Mouse (Mus musculus) hindlimb bud, embryonic 11.5 days (tissue): ENCODE data around the gene Ica1.

ENCODE experiments used
- DNase-seq: peaks from one replicate; pipeline ENCODE4 v3.0.0-alpha.2; 2012; ENCODE audit warnings: low read depth, low spot score; ENCODE audit errors: extremely low spot score

Ica1 gene

GRCm38 (mm10) chr6:8744273-8744785 is 34.0 kb downstream of the Ica1 start:
- DNase-seq, result no peak

- peak; percentile 69 for DNase-seq
Observed at GRCm38 (mm10) chr6:8742449-8742848, 35.8 kb downstream of the Ica1 start.

GRCm38 (mm10) chr6:8741659-8742058 is 36.6 kb downstream of the Ica1 start:
- no peak for DNase-seq

- no peak for DNase-seq
Observed at GRCm38 (mm10) chr6:8740092-8740491, 38.2 kb downstream of the Ica1 start.

- no peak for DNase-seq
Observed at GRCm38 (mm10) chr6:8738396-8738795, 39.9 kb downstream of the Ica1 start.

GRCm38 (mm10) chr6:8736493-8736820 is 41.8 kb downstream of the Ica1 start:
- no peak for DNase-seq

GRCm38 (mm10) chr6:8735657-8736492 is 42.4 kb downstream of the Ica1 start:
- no peak for DNase-seq

- DNase-seq, result no peak
Observed at GRCm38 (mm10) chr6:8735044-8735443, 43.2 kb downstream of the Ica1 start.

- no peak for DNase-seq
Observed at GRCm38 (mm10) chr6:8732492-8732891, 45.8 kb downstream of the Ica1 start.

GRCm38 (mm10) chr6:8731656-8732191 is 46.6 kb downstream of the Ica1 start:
- DNase-seq, result no peak

- no peak for DNase-seq
Observed at GRCm38 (mm10) chr6:8730433-8730832, 47.9 kb downstream of the Ica1 start.

GRCm38 (mm10) chr6:8727806-8728205 is 50.5 kb downstream of the Ica1 start:
- no peak for DNase-seq

- no peak for DNase-seq
Observed at GRCm38 (mm10) chr6:8725610-8726009, 52.7 kb downstream of the Ica1 start.

- no peak for DNase-seq
Observed at GRCm38 (mm10) chr6:8719692-8720091, 58.6 kb downstream of the Ica1 start.

GRCm38 (mm10) chr6:8717967-8718366 is 60.3 kb downstream of the Ica1 start:
- DNase-seq, result no peak

- DNase-seq, result no peak
Observed at GRCm38 (mm10) chr6:8716539-8716938, 61.7 kb downstream of the Ica1 start.

- DNase-seq, result no peak
Observed at GRCm38 (mm10) chr6:8711246-8711645, 67.0 kb downstream of the Ica1 start.

- peak; percentile 46 for DNase-seq
Observed at GRCm38 (mm10) chr6:8694636-8695514, 83.4 kb downstream of the Ica1 start.

- DNase-seq, result peak; percentile 57
Observed at GRCm38 (mm10) chr6:8693926-8694635, 84.2 kb downstream of the Ica1 start.

GRCm38 (mm10) chr6:8693141-8693881 is 85.0 kb downstream of the Ica1 start:
- peak; percentile 1 for DNase-seq
